Mouse (Mus musculus) CD4-positive, CD25-positive, alpha-beta regulatory T cell, adult 4 months (primary cell): Measurements from ENCODE around the gene Scn4a. TPM values are rescaled to one million over a fixed set of nuclear protein-coding genes. Genes with fewer than 3 reads are reported as not detected.

Experiments
- ATAC-seq: one replicate; pipeline ENCODE4 v1.8.0; 2017
- polyA plus RNA-seq, 2 experiments: library from polyadenylated mRNA; unstranded; fragments of 100-300 nt; shearing (Covaris generic); gene quantifications; one replicate each; pipeline ENCODE4 v1.2.1; 2017

The Scn4a gene
- polyA plus RNA-seq, 2 experiments from 2014 or later, result 0.14 TPM; not detected in 1

DNA sequence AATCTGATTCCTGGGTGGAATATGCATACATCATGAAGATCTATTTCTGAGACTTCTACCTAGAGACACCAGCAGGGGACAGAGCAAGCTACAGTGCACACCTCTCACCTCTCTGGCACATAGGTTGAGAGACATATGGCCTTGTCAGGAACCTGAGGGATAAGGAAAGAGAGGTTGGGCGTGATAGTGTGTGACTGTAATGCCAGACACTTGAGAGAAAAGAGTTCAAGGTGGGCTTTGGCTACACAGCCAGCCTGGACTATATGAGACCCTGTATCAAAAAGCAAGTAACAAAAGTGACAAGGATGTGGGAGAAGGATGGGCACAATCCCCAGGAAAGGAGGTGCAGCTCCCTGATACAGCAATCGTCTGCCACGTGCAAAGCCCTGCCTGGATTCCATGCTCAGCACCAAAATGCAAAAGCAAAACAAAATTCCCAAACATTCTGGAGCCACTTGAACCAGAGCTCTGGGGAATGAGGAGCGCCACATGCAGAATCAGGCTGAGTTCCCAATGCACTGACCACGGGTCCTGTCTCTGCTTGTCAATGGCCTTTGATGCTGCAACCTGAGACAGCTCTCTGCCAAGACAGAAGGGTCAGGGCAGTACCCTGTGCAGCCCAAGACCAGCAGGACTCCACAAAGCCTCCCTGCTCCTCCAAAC lies 81.8 kb downstream of the Scn4a start:
- no peak for ATAC-seq

DNA sequence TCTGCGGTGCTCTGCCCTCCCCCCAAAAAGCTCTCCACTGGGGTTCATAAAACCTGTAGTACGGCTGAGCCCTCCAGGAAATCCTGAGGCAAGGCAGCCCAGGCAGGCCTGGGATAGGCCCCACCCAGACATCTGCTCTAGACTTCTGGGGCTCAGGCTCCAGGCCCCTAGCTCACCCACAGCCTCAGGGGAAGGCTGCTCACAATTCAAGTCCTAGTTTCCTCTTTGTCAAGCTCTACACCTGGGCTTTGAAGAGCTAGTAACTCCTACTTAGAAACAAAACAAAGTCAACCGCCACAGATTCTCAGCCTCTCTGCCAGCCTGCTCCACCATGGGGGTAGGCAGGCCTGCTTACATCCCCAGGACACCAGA lies 84.0 kb downstream of the Scn4a start:
- ATAC-seq, result no peak

Other genes starting within 250 kb of the Scn4a start
- not detected for gene Gm10840, start 192.4 kb downstream of the Scn4a start, polyA plus RNA-seq
- 100 to 1,000 TPM; 597 to 715 TPM for gene Limd2, start 192.4 kb downstream of the Scn4a start, polyA plus RNA-seq
- 10 to 100 TPM; 34.5 to 40.0 TPM for gene Strada, start 151.1 kb downstream of the Scn4a start, polyA plus RNA-seq
- gene Ccdc47, start 136.9 kb downstream of the Scn4a start, polyA plus RNA-seq, result 10 to 100 TPM; 92.6 to 96.6 TPM
- gene Ddx42, start 136.4 kb downstream of the Scn4a start, polyA plus RNA-seq, result 100 to 1,000 TPM in 1 of 2 experiments, 10 to 100 TPM in 1; 84.7 to 135 TPM
- gene Ftsj3, start 97.2 kb downstream of the Scn4a start, polyA plus RNA-seq, result 10 to 100 TPM; 52.9 to 85.8 TPM
- gene Psmc5, start 97.1 kb downstream of the Scn4a start, polyA plus RNA-seq, result 100 to 1,000 TPM; 161 to 197 TPM
- 10 to 100 TPM; 12.3 to 23.7 TPM for gene Smarcd2, start 80.3 kb downstream of the Scn4a start, polyA plus RNA-seq
- gene Tcam1, start 76.6 kb downstream of the Scn4a start, polyA plus RNA-seq, result under 1 TPM; 0.39 TPM
- not detected for gene Gh, start 51.4 kb downstream of the Scn4a start, polyA plus RNA-seq
- 10 to 100 TPM; 44.8 to 77.1 TPM for gene Cd79b, start 38.5 kb downstream of the Scn4a start, polyA plus RNA-seq
- gene Prr29, start 12.2 kb upstream of the Scn4a start, polyA plus RNA-seq, result under 1 TPM in 1 of 2 experiments, not detected in 1; 0.43 TPM
- gene Icam2, start 34.8 kb upstream of the Scn4a start, polyA plus RNA-seq, result 100 to 1,000 TPM; 132 to 138 TPM
- gene Ern1, start 134.6 kb upstream of the Scn4a start, polyA plus RNA-seq, result 1 to 10 TPM; 1.3 to 2.3 TPM